Mouse (Mus musculus) heart, adult 18-20 months (tissue): Measurements from ENCODE around the gene Clca2. TPM values are rescaled to one million over a fixed set of nuclear protein-coding genes. Genes with fewer than 3 reads are reported as not detected.
A peak's percentile ranks its signal among the peaks of the same experiment; 100 is the strongest.
"Not testable (repeated sequence)": the region's sequence is repeated elsewhere in the genome, so short reads cannot be mapped to it uniquely, and the experiment has no call there.

Experiments used
- DNase-seq, 2 experiments: peaks; one replicate each; pipeline ENCODE4 v3.0.0; 2021 to 2022; ENCODE audit warnings: mixed read lengths in 1 of 2
- total RNA-seq, 2 experiments: library from RNA; stranded (reverse); gene quantifications; 2 replicates each; pipeline ENCODE4 v1.2.3; 2021

Clca2 gene
- total RNA-seq, 2 experiments from 2014 or later: 0.15 TPM; not detected in 1

- no peak for DNase-seq
Measured at GRCm38 (mm10) chr3:145086180-145086579, 13.1 kb downstream of the Clca2 start.

DNA sequence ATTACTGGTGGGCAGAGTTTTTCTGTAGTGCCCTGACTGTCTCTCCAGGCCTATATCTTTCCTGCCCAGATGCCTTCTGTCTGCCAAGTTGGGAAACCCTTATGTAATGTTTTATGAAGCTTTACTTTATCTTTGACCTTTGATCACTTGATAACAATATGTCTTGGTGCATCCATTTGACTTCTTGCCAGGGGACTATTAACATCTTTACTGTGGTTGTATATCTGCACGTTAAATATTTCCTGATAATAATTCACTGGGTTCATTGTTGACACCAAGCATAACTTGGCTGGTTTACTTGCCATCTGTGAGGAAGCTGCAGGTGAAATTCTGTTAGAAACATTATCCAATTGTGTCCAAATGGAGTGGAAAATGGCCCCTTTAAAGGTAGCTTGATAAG lies 16.2 kb downstream of the Clca2 start:
- DNase-seq: no peak

- no peak for DNase-seq
Measured at GRCm38 (mm10) chr3:145080904-145081303, 18.3 kb downstream of the Clca2 start.

- no peak for DNase-seq
Measured at GRCm38 (mm10) chr3:145078405-145078804, 20.8 kb downstream of the Clca2 start.

- DNase-seq: no peak
Measured at GRCm38 (mm10) chr3:145072339-145072738, 26.9 kb downstream of the Clca2 start.

DNA sequence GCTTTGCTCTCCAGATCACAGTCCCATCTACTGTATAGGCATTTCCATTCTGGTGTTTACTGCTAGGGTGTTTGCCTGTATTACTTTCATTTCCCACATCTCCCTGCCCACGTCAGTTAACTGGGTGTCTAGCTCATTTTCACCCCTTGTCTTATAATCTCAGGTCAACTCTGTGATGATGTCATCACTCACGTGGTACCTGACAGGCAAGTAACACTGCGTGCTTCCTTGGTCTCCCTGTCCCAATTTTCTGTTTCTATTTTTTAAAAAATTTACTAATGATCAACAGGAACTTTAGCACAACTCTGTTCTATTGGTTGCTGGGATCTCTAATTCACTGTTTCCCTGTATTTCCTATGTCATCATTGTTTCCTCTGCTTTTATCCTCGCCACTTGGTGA lies 30.3 kb downstream of the Clca2 start:
- DNase-seq: no peak

DNA sequence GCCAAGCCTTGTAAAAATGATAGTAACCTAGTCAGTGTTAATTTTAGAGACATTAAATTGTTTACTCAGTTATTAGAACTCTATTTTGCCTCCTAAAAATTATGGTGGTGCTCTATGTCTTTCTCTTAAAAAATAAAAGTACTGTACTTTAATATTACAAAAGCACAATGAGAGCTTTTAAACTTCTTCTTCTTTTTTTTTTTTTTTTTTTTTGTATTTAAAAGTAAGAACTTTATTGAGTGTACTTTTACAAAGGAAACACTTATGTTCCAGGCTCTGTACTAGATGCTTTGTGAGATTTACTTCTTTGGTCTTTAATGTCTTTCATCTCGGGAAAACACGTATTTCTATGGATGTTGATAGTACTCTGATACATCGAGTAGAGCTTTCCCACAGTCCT lies 44.1 kb downstream of the Clca2 start:
- not testable (repeated sequence) for DNase-seq

- no peak for DNase-seq
Measured at GRCm38 (mm10) chr3:145049820-145050219, 49.4 kb downstream of the Clca2 start.

GRCm38 (mm10) chr3:145038813-145039212 lies 60.4 kb downstream of the Clca2 start:
- DNase-seq: no peak

DNA sequence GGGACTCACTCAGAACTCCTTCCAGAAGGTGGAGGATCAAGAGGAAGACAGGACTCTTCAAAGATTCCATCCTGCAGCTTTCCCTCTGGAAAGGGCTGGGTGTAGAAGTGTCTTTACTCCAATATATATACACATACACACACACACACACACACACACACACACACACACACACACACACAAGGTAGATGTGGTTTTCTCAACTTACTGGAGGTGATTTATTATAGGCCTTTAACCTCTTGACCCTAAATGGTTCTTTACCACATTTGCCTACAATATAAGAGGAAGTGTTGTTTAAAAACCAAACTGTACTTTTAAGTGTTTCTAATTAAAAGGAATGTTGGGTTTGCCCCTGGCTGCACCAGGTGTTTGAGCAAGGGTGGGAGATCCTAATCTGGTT lies 66.6 kb downstream of the Clca2 start, which contains the start of gene Clca1:
Gene Clca1, minus strand, starts transcription at position 101 of the 400 bp plus-strand sequence.
- DNase-seq: no peak

GRCm38 (mm10) chr3:145028036-145028435 lies 71.2 kb downstream of the Clca2 start:
- no peak for DNase-seq

DNA sequence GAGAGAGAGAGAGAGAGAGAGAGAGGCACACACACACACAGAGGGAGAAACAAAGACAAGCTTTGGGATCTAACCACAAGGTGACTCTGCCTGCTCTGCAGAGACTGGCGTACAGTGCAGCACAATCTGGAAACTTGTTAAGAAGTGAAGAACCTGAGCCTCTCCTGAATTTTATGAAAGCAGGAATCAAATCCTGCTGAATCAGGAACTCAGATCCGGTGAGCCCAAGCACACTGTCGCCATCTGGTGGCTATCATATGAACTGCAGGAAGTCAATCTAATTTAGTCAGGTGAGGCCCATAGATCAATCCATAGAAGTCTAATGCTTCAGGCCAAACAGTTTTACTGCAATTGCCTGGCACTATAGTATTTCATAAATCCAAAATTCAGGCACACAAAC lies 72.5 kb downstream of the Clca2 start:
- DNase-seq: peak; percentile 27 to 70

Other genes with a start within 250 kb of the Clca2 start
- not detected for gene Clca4b, start 166.9 kb downstream of the Clca2 start, total RNA-seq
- gene Clca4a, start 124.4 kb downstream of the Clca2 start, total RNA-seq: not detected
- gene Clca1, start 66.7 kb downstream of the Clca2 start, total RNA-seq: not detected
- 10 to 100 TPM in 1 of 2 experiments, 1 to 10 TPM in 1; 9.3 to 13.0 TPM for gene Odf2l, start 19.1 kb upstream of the Clca2 start, total RNA-seq
- under 1 TPM in 1 of 2 experiments, not detected in 1; 0.05 TPM for gene Col24a1, start 193.0 kb upstream of the Clca2 start, total RNA-seq